Mouse (Mus musculus): ENCODE measurements around the gene Col4a2. TPM values are rescaled to one million over a fixed set of nuclear protein-coding genes. Genes with fewer than 3 reads are reported as not detected.
A peak's percentile ranks its signal among the peaks of the same experiment; 100 is the strongest.
"Not testable (repeated sequence)": the region's sequence is repeated elsewhere in the genome, so short reads cannot be mapped to it uniquely, and the experiment has no call there.

The Col4a2 gene
- polyA plus RNA-seq, 1 experiment from 2014 or later: 44.5 TPM

DNA sequence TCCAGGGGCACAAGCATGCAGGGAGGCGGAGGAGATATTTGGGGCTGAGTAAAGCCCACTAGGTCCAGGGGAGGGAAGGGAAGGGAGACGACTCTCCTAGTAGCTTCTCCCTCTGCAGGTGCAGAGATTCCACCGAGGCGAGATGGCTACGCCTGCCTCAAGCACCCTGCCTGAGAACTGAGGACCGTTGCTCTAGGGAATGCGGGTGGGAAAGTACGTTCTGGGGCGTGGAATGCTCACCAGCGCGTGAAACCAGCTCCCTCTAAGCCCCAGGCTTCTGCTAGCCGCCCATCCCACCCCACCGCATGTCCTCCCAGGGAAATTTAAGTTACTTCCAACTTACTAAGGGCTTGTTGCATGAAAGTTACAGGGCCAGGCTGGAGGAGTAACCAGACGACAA, 167.0 kb downstream of the Col4a2 start:
- H3K36me3 ChIP-seq (ENCODE audit: control insufficient read depth, insufficient read depth): no peaks in the 10 kb centered on the region
- H3K27me3 ChIP-seq (replicated peaks; ENCODE audit: control insufficient read depth, insufficient read depth, low read length): no peaks in the 10 kb centered on the region; the same call in 1 of the 2 replicates
- no peak for TF ChIP-seq CTCF (IDR thresholded peaks at IDR 0.05; ENCODE audit: low read depth)
- ATAC-seq: no peak
- 49% methylated on average over 14 of the region's 14 CpGs for WGBS
- H3K4me2 ChIP-seq (replicated peaks; ENCODE audit: low read depth): no peak overlapping the region
- H3K4me3 ChIP-seq (ENCODE audit: low read depth, low read length): no peak overlapping the region
- H3K9me3 ChIP-seq (ENCODE audit: control insufficient read depth): no peaks in the 10 kb centered on the region
- no peak overlapping the region for H3K27ac ChIP-seq (ENCODE audit: low read depth, low read length)
- H3K4me1 ChIP-seq (replicated peaks; ENCODE audit: control insufficient read depth, insufficient read depth, low read length): peaks cover 6% of the 10 kb centered on the region; the same call in 1 of the 2 replicates
- peak overlapping the region; percentile 19; the same call in 1 of the 2 replicates for H3K9ac ChIP-seq (ENCODE audit: low read depth, low read length)

DNA sequence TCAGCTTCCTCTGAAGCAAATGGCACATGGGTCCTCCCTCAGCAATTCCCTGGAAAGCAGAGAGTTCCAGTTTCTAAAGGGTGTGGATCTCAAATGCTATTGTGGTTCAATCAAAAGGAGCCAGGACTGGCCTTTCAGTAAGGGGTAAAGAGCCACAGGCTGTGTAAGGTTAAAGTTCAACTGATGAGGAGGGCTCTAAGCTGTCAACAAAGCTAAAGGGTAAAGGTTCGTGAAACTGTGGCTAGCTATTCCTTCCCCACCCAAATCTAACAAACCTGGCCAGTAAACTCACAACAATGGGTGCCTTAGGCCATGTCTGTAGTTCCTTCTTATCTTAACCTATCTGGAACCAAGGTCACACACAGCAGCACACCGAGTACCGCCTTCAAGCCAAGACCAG, 169.3 kb downstream of the Col4a2 start:
- Histone ChIP-seq H3K27me3 (replicated peaks; ENCODE audit: control insufficient read depth, insufficient read depth, low read length) (no peaks in the 10 kb centered on the region; the same call in 1 of the 2 replicates), H3K4me1 (replicated peaks; ENCODE audit: control insufficient read depth, insufficient read depth, low read length) (no peaks in the 10 kb centered on the region), H3K4me2 (replicated peaks; ENCODE audit: low read depth) (no peak overlapping the region), H3K9ac (ENCODE audit: low read depth, low read length) (no peak overlapping the region), H3K9me3 (ENCODE audit: control insufficient read depth) (no peaks in the 10 kb centered on the region), H3K4me3 (ENCODE audit: low read depth, low read length) (no peak overlapping the region), H3K27ac (ENCODE audit: low read depth, low read length) (no peak overlapping the region), H3K36me3 (ENCODE audit: control insufficient read depth, insufficient read depth) (no peaks in the 10 kb centered on the region)
- no peak for ATAC-seq
- TF ChIP-seq CTCF (IDR thresholded peaks at IDR 0.05; ENCODE audit: low read depth): no peak
- WGBS: 40% methylated on average over 3 of the region's 3 CpGs

DNA sequence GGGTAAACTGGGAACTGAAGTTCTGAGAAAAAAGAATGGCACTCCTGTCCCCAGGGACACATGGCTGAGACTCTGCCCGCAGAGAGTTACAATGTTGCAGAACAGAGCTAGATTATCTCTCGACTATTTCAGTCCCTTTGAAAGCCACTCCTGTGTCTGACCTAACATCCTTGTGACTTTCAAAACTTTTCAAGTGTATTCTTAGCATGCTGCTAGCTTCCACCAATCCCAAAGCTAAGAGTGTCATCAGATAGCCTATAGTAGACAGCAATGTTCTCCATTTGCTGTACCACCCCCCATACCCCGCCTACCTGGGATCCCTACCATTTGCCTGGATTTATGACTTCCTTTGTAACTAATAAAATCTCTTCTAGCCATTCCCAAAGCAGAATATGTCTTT, 169.9 kb downstream of the Col4a2 start:
- H3K9me3 ChIP-seq (ENCODE audit: control insufficient read depth): no peaks in the 10 kb centered on the region
- no peak overlapping the region for H3K4me3 ChIP-seq (ENCODE audit: low read depth, low read length)
- no peaks in the 10 kb centered on the region for H3K4me1 ChIP-seq (replicated peaks; ENCODE audit: control insufficient read depth, insufficient read depth, low read length)
- H3K27me3 ChIP-seq (replicated peaks; ENCODE audit: control insufficient read depth, insufficient read depth, low read length): no peaks in the 10 kb centered on the region; the same call in 1 of the 2 replicates
- no peak overlapping the region for H3K4me2 ChIP-seq (replicated peaks; ENCODE audit: low read depth)
- no peak overlapping the region for H3K9ac ChIP-seq (ENCODE audit: low read depth, low read length)
- H3K36me3 ChIP-seq (ENCODE audit: control insufficient read depth, insufficient read depth): no peaks in the 10 kb centered on the region
- no peak for TF ChIP-seq CTCF (IDR thresholded peaks at IDR 0.05; ENCODE audit: low read depth)
- ATAC-seq: no peak
- no peak overlapping the region for H3K27ac ChIP-seq (ENCODE audit: low read depth, low read length)
- 48% methylated on average over 3 of the region's 3 CpGs for WGBS

DNA sequence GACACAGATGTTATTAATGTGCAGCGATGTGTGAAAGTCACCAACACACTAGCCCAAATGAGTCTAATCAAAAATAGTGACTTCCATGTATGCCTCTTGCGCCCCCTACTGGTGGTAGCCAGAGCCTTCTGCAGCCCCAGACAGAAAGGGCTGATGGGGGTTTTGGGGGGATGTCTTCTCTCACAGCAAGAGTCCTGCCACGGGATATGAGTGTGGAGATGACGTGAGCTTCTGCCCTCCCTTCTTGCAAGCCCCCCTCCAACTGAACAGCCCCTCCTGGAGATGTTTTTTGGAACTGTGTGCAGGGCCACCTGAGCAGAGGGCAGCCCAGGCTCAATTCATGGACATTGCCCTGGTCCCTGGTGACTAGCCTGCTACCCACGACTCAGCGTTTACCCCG, 173.5 kb downstream of the Col4a2 start:
- Histone ChIP-seq H3K27me3 (replicated peaks; ENCODE audit: control insufficient read depth, insufficient read depth, low read length) (no peaks in the 10 kb centered on the region; the same call in 1 of the 2 replicates), H3K9me3 (ENCODE audit: control insufficient read depth) (no peaks in the 10 kb centered on the region), H3K4me1 (replicated peaks; ENCODE audit: control insufficient read depth, insufficient read depth, low read length) (no peaks in the 10 kb centered on the region), H3K36me3 (ENCODE audit: control insufficient read depth, insufficient read depth) (no peaks in the 10 kb centered on the region), H3K4me3 (ENCODE audit: low read depth, low read length) (no peak overlapping the region), H3K9ac (ENCODE audit: low read depth, low read length) (no peak overlapping the region), H3K27ac (ENCODE audit: low read depth, low read length) (no peak overlapping the region), H3K4me2 (replicated peaks; ENCODE audit: low read depth) (no peak overlapping the region)
- peak; percentile 50; the same call in 1 of the 2 replicates for ATAC-seq
- TF ChIP-seq CTCF (IDR thresholded peaks at IDR 0.05; ENCODE audit: low read depth): peak; percentile 96
- 14% methylated on average over 7 of the region's 7 CpGs for WGBS

DNA sequence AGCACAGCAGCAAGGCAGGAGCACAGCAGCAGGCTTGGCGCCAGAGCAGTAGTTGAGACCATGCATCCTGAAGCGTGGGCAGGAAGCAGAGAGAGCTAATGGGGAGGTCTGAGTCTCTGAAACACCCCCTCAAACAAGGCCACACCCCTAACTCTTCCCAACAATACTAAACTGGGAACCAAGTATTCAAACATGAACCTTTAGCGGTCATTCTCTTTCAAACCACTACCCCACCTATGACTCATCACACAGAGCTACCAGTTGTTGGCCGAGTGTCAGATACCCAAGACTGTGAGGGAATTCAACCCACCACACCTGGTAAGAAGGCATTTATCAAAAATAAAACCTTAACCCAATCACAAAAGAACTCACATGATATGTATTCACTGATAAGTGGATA, 174.6 kb downstream of the Col4a2 start:
- no peak overlapping the region for H3K9ac ChIP-seq (ENCODE audit: low read depth, low read length)
- no peak for TF ChIP-seq CTCF (IDR thresholded peaks at IDR 0.05; ENCODE audit: low read depth)
- no peaks in the 10 kb centered on the region; the same call in 1 of the 2 replicates for H3K27me3 ChIP-seq (replicated peaks; ENCODE audit: control insufficient read depth, insufficient read depth, low read length)
- H3K4me3 ChIP-seq (ENCODE audit: low read depth, low read length): no peak overlapping the region
- no peaks in the 10 kb centered on the region for H3K9me3 ChIP-seq (ENCODE audit: control insufficient read depth)
- no peak overlapping the region for H3K4me2 ChIP-seq (replicated peaks; ENCODE audit: low read depth)
- no peak for ATAC-seq
- 55% methylated on average over 4 of the region's 4 CpGs for WGBS
- no peaks in the 10 kb centered on the region for H3K36me3 ChIP-seq (ENCODE audit: control insufficient read depth, insufficient read depth)
- no peaks in the 10 kb centered on the region for H3K4me1 ChIP-seq (replicated peaks; ENCODE audit: control insufficient read depth, insufficient read depth, low read length)
- no peak overlapping the region for H3K27ac ChIP-seq (ENCODE audit: low read depth, low read length)

DNA sequence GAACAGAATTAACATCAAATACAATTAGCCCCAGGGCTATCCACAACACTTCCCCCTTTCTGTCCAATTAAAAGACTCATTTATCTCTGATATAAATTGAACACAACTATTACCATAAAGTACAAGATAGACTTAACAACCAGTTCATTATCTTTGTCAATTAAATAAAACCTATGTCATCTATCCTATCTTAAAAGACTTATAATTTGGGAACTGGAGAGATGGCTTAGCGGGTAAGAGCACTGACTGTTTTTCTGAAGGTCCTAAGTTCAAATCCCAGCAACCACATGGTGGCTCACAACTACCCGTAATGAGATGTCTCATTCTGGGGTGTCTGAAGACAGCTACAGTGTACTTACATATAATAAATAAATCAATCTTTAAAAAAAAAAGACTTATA, 179.7 kb downstream of the Col4a2 start:
- H3K4me3 ChIP-seq (ENCODE audit: low read depth, low read length); H3K4me2 ChIP-seq (replicated peaks; ENCODE audit: low read depth); H3K4me1 ChIP-seq (replicated peaks; ENCODE audit: control insufficient read depth, insufficient read depth, low read length); H3K36me3 ChIP-seq (ENCODE audit: control insufficient read depth, insufficient read depth); H3K27ac ChIP-seq (ENCODE audit: low read depth, low read length); H3K27me3 ChIP-seq (replicated peaks; ENCODE audit: control insufficient read depth, insufficient read depth, low read length); H3K9ac ChIP-seq (ENCODE audit: low read depth, low read length); ATAC-seq; H3K9me3 ChIP-seq (ENCODE audit: control insufficient read depth): not testable (repeated sequence)
- WGBS: 84% methylated on average over 2 of the region's 2 CpGs
